Mouse (Mus musculus) myocyte (in vitro differentiated cells): ENCODE measurements around the gene Mapk10. TPM values are rescaled to one million over a fixed set of nuclear protein-coding genes. Genes with fewer than 3 reads are reported as not detected.

Source experiments
- H3K27me3 ChIP-seq: one replicate; pipeline ENCODE4 v1.6.1; 2011; ENCODE audit not compliant: control insufficient read depth, insufficient read depth, insufficient read length
- H3K36me3 ChIP-seq: one replicate; pipeline ENCODE4 v1.6.1; 2011; ENCODE audit not compliant: control insufficient read depth, insufficient read depth
- H3K4me2 ChIP-seq: one replicate; pipeline ENCODE4 v1.6.1; 2011; ENCODE audit warnings: low read depth, control low read depth
- H3K4me3 ChIP-seq: one replicate; pipeline ENCODE4 v1.5.1; 2011; ENCODE audit warnings: mild to moderate bottlenecking, control low read depth, moderate library complexity
- H3K79me2 ChIP-seq: one replicate; pipeline ENCODE4 v1.6.1; 2011; ENCODE audit not compliant: control insufficient read depth, insufficient read depth
- H3ac ChIP-seq: one replicate; pipeline ENCODE4 v1.6.1; 2011; ENCODE audit not compliant: control insufficient read depth, insufficient read length
- CEBPB ChIP-seq: IDR thresholded peaks from 2 replicates; pipeline ENCODE4 v1.6.1; 2011; ENCODE audit warnings: mild to moderate bottlenecking, moderate library complexity; ENCODE audit not compliant: poor library complexity, insufficient read depth, severe bottlenecking
- E2F4 ChIP-seq: IDR thresholded peaks from one replicate; pipeline ENCODE4 v1.6.1; 2011; ENCODE audit warnings: mild to moderate bottlenecking, control low read depth, moderate library complexity; ENCODE audit not compliant: insufficient read depth
- MAX ChIP-seq: IDR thresholded peaks from one replicate; pipeline ENCODE4 v1.6.1; 2011; ENCODE audit warnings: low read depth, mild to moderate bottlenecking, control low read depth
- MYOD1 ChIP-seq, 3 experiments: IDR thresholded peaks; one replicate each; pipeline ENCODE4 v1.6.1; 2011; ENCODE audit warnings: control low read depth in 2 of 3, low read depth in 2 of 3, mild to moderate bottlenecking in 2 of 3, moderate library complexity in 1 of 3; ENCODE audit not compliant: insufficient read length in 2 of 3, control insufficient read depth in 1 of 3
- MYOG ChIP-seq, 3 experiments: IDR thresholded peaks; one replicate each; pipeline ENCODE4 v1.6.1; 2011; ENCODE audit warnings: control low read depth in 2 of 3, low read depth in 2 of 3, mild to moderate bottlenecking in 2 of 3; ENCODE audit not compliant: insufficient read length in 2 of 3, control insufficient read depth in 1 of 3, insufficient read depth in 1 of 3
- POLR2A ChIP-seq: IDR thresholded peaks from one replicate; pipeline ENCODE4 v1.6.1; 2011; ENCODE audit warnings: low read depth, mild to moderate bottlenecking, control low read depth, moderate library complexity; ENCODE audit not compliant: insufficient read length
- POLR2AphosphoS2 ChIP-seq: IDR thresholded peaks from one replicate; pipeline ENCODE4 v1.6.1; 2011; ENCODE audit warnings: low read depth, control low read depth; ENCODE audit not compliant: insufficient read length
- REST ChIP-seq: IDR thresholded peaks from one replicate; pipeline ENCODE4 v1.6.1; 2011; ENCODE audit warnings: mild to moderate bottlenecking, control low read depth, moderate library complexity; ENCODE audit not compliant: insufficient read depth, insufficient read length
- SRF ChIP-seq: IDR thresholded peaks from one replicate; pipeline ENCODE4 v1.6.1; 2011; ENCODE audit warnings: low read depth; ENCODE audit not compliant: control insufficient read depth, insufficient read length
- TCF12 ChIP-seq: IDR thresholded peaks from one replicate; pipeline ENCODE4 v1.6.1; 2011; ENCODE audit warnings: mild to moderate bottlenecking, control low read depth; ENCODE audit not compliant: poor library complexity, insufficient read depth, severe bottlenecking
- TCF3 ChIP-seq: IDR thresholded peaks from one replicate; pipeline ENCODE4 v1.6.1; 2011; ENCODE audit warnings: low read depth, control low read depth; ENCODE audit not compliant: insufficient read length
- USF1 ChIP-seq: IDR thresholded peaks from one replicate; pipeline ENCODE4 v1.6.1; 2011; ENCODE audit warnings: low read depth, mild to moderate bottlenecking, control low read depth, moderate library complexity
- polyA plus RNA-seq: library from polyadenylated mRNA; unstranded; fragments of >200 nt; fragmentation: generic; extraction: Trizol; gene quantifications from one replicate; pipeline ENCODE4 v1.2.1, GENCODE M21; 2012; ENCODE audit warnings: missing spikeins

The Mapk10 gene
- polyA plus RNA-seq, 1 experiment: 0.05 TPM

DNA sequence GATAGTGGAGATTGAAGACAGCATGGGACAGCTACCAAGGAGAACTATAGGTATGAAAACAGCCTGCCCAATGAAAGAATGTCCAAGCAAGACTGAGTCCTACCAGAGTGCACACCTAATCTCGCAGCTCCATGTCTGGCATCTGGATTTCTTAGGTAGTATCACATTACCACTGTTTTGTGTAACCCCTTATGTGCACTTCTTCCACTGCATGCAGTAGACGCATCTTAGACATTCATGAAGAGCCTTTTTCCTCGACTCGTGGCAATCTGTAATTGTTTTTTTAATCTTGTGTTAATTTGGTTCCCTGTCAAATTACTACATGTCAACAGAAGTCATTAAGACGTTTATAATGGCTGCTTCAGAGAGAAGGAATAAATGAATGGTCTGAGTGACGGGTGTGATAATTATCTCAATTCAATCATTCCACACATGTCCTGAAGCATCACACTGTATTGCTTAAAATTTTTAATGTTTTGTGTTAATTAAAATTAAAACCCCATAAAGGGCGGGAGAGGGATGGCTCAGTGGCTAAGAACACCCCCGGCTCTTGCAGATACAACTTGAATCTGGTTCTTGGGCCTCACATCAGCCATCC is 160.7 kb downstream of the Mapk10 start:
- TF ChIP-seq REST (no peak), USF1 (no peak), E2F4 (no peak), TCF3 (no peak), POLR2AphosphoS2 (no peak), CEBPB (no peak), MAX (no peak), POLR2A (no peak), MYOD1 (IDR thresholded peaks at IDR 0.05; ENCODE audit: control insufficient read depth in 1 of 3, insufficient read length in 2 of 3, low read depth in 2 of 3) (no peak), SRF (no peak), MYOG (IDR thresholded peaks at IDR 0.05; ENCODE audit: control insufficient read depth in 1 of 3, insufficient read depth in 1 of 3, insufficient read length in 2 of 3, low read depth in 2 of 3) (no peak), TCF12 (no peak)
- Histone ChIP-seq H3K4me3 (no peak overlapping the region), H3ac (no peak overlapping the region), H3K4me2 (no peak overlapping the region), H3K36me3 (no peaks in the 10 kb centered on the region), H3K27me3 (no peaks in the 10 kb centered on the region), H3K79me2 (no peaks in the 10 kb centered on the region)

DNA sequence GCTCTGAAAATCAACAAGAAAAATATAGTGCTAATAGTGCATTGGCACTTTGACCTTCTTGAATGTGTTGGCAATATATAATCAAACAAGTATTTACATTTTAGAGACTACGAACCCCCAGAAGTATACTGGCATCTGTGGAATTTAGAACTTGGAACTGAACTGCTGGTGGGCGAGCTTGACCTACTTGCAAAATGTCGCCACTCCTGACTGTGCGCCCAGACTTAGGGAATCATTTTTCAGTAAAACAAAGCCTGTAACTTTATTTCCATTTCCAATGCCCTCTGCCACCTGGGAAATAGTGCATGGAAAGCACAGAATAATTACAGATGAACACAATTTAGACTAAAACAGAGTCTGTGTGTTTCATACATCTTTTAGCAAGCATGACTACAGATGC is 163.1 kb downstream of the Mapk10 start:
- TF ChIP-seq MYOG (IDR thresholded peaks at IDR 0.05; ENCODE audit: control insufficient read depth in 1 of 3, insufficient read depth in 1 of 3, insufficient read length in 2 of 3, low read depth in 2 of 3) (no peak), E2F4 (no peak)

GRCm38 (mm10) chr5:103037752-103038151 is 173.4 kb downstream of the Mapk10 start:
- Histone ChIP-seq H3ac (no peak overlapping the region), H3K4me2 (no peak overlapping the region), H3K27me3 (no peaks in the 10 kb centered on the region), H3K79me2 (no peaks in the 10 kb centered on the region), H3K36me3 (no peaks in the 10 kb centered on the region), H3K4me3 (no peak overlapping the region)
- TF ChIP-seq MAX: no peak
- TF ChIP-seq POLR2A: no peak
- no peak for TF ChIP-seq MYOD1 (IDR thresholded peaks at IDR 0.05; ENCODE audit: control insufficient read depth in 1 of 3, insufficient read length in 2 of 3, low read depth in 2 of 3)
- TF ChIP-seq MYOG (IDR thresholded peaks at IDR 0.05; ENCODE audit: control insufficient read depth in 1 of 3, insufficient read depth in 1 of 3, insufficient read length in 2 of 3, low read depth in 2 of 3): no peak
- TF ChIP-seq TCF12: no peak
- TF ChIP-seq SRF: no peak
- TF ChIP-seq CEBPB: no peak
- TF ChIP-seq TCF3: no peak
- no peak for TF ChIP-seq POLR2AphosphoS2
- TF ChIP-seq USF1: no peak
- TF ChIP-seq REST: no peak
- no peak for TF ChIP-seq E2F4

More for the DNA sequence above, 163.1 kb downstream of the Mapk10 start:
- Histone ChIP-seq H3K4me3 (no peak overlapping the region), H3K27me3 (no peaks in the 10 kb centered on the region), H3K79me2 (no peaks in the 10 kb centered on the region), H3ac (no peak overlapping the region), H3K4me2 (no peak overlapping the region), H3K36me3 (no peaks in the 10 kb centered on the region)

- no peak overlapping the region for H3ac ChIP-seq
- H3K27me3 ChIP-seq: no peaks in the 10 kb centered on the region
- no peaks in the 10 kb centered on the region for H3K36me3 ChIP-seq
- no peak overlapping the region for H3K4me2 ChIP-seq
- no peaks in the 10 kb centered on the region for H3K79me2 ChIP-seq
- TF ChIP-seq SRF: no peak
- no peak for TF ChIP-seq MAX
- TF ChIP-seq REST: no peak
- no peak for TF ChIP-seq CEBPB
- no peak for TF ChIP-seq TCF12
- TF ChIP-seq POLR2A: no peak
- no peak for TF ChIP-seq POLR2AphosphoS2
- no peak for TF ChIP-seq MYOG (IDR thresholded peaks at IDR 0.05; ENCODE audit: control insufficient read depth in 1 of 3, insufficient read depth in 1 of 3, insufficient read length in 2 of 3, low read depth in 2 of 3)
- TF ChIP-seq USF1: no peak
- H3K4me3 ChIP-seq: no peak overlapping the region
These were observed 182.1 kb downstream of the Mapk10 start for GRCm38 (mm10) chr5:103028940-103029621.

GRCm38 (mm10) chr5:103022504-103023172 is 188.5 kb downstream of the Mapk10 start:
- no peak overlapping the region for H3ac ChIP-seq
- no peaks in the 10 kb centered on the region for H3K36me3 ChIP-seq
- H3K4me3 ChIP-seq: no peak overlapping the region
- H3K79me2 ChIP-seq: no peaks in the 10 kb centered on the region
- TF ChIP-seq REST: no peak
- no peak for TF ChIP-seq MYOD1 (IDR thresholded peaks at IDR 0.05; ENCODE audit: control insufficient read depth in 1 of 3, insufficient read length in 2 of 3, low read depth in 2 of 3)
- no peak for TF ChIP-seq MAX
- TF ChIP-seq POLR2A: no peak
- no peak overlapping the region for H3K4me2 ChIP-seq
- H3K27me3 ChIP-seq: no peaks in the 10 kb centered on the region
